Mouse (Mus musculus) kidney, postnatal 0 days (tissue): ENCODE results near the gene Spata45. TPM values are rescaled to one million over a fixed set of nuclear protein-coding genes. Genes with fewer than 3 reads are reported as not detected.
"Not testable (repeated sequence)": the region's sequence is repeated elsewhere in the genome, so short reads cannot be mapped to it uniquely, and the experiment has no call there.

Experiments
- ATAC-seq: fragments of 200-750 bp; cut with Nextera tagmentation; replicated peaks from 2 replicates; pipeline ENCODE4 v1.8.0; 2017; ENCODE audit warnings: low read depth, moderate number of reproducible peaks, moderate TSS enrichment, moderate library complexity; ENCODE audit not compliant: low FRiP score
- DNase-seq: peaks from one replicate; pipeline ENCODE4 v3.0.0-alpha.2; 2016; ENCODE audit warnings: low spot score
- H3K27ac ChIP-seq: fragments of 300-500 bp; sonication (generic); 2 replicates; pipeline ENCODE4 v1.5.1; 2014; ENCODE audit warnings: mild to moderate bottlenecking
- H3K27me3 ChIP-seq: fragments of 300-500 bp; sonication (generic); 2 replicates; pipeline ENCODE4 v1.6.1; 2014; ENCODE audit warnings: low read length, mixed read lengths; ENCODE audit not compliant: insufficient read depth
- H3K36me3 ChIP-seq: fragments of 300-500 bp; sonication (generic); 2 replicates; pipeline ENCODE4 v1.6.1; 2014; ENCODE audit warnings: low read length, mixed read lengths; ENCODE audit not compliant: insufficient read depth
- H3K4me1 ChIP-seq: fragments of 300-500 bp; sonication (generic); replicated peaks from 2 replicates; pipeline ENCODE4 v1.6.1; 2014; ENCODE audit warnings: antibody characterized with exemption, low read length, mixed read lengths; ENCODE audit not compliant: insufficient read depth
- H3K4me2 ChIP-seq: fragments of 300-500 bp; sonication (generic); 2 replicates; pipeline ENCODE4 v1.6.1; 2014; ENCODE audit warnings: mild to moderate bottlenecking, low read length, moderate library complexity, mixed read lengths
- H3K4me3 ChIP-seq: fragments of 300-500 bp; sonication (generic); replicated peaks from 2 replicates; pipeline ENCODE4 v1.5.1; 2014; ENCODE audit warnings: low read depth, low read length
- H3K9ac ChIP-seq: fragments of 300-500 bp; sonication (generic); 2 replicates; pipeline ENCODE4 v1.6.1; 2014; ENCODE audit warnings: low read depth, low read length
- H3K9me3 ChIP-seq: fragments of 300-500 bp; sonication (generic); replicated peaks from 2 replicates; pipeline ENCODE4 v1.6.1; 2016; ENCODE audit warnings: low read length, inconsistent platforms, mixed read lengths
- CTCF ChIP-seq: IDR thresholded peaks from 2 replicates; pipeline ENCODE4 v1.5.1; 2016; ENCODE audit warnings: antibody characterized with exemption, low read depth, mild to moderate bottlenecking, moderate library complexity
- WGBS: fragments of 180-500 bp; shearing (Covaris S2); extraction: QIAGEN DNeasy Blood & Tissue Kit; methylation state at CpG from one replicate; pipeline ENCODE4 v1.1.7; 2014; 5-methylcytosine and 5-hydroxymethylcytosine counted together
- polyA plus RNA-seq: library from polyadenylated mRNA; unstranded; fragments of >200 nt; fragmentation: Nextera tagmentation; extraction: Ambion mirVana; gene quantifications from 2 replicates; pipeline ENCODE4 v1.2.1, GENCODE M21; 2015

Spata45 gene
- polyA plus RNA-seq, 1 experiment from 2014 or later, result not detected

DNA sequence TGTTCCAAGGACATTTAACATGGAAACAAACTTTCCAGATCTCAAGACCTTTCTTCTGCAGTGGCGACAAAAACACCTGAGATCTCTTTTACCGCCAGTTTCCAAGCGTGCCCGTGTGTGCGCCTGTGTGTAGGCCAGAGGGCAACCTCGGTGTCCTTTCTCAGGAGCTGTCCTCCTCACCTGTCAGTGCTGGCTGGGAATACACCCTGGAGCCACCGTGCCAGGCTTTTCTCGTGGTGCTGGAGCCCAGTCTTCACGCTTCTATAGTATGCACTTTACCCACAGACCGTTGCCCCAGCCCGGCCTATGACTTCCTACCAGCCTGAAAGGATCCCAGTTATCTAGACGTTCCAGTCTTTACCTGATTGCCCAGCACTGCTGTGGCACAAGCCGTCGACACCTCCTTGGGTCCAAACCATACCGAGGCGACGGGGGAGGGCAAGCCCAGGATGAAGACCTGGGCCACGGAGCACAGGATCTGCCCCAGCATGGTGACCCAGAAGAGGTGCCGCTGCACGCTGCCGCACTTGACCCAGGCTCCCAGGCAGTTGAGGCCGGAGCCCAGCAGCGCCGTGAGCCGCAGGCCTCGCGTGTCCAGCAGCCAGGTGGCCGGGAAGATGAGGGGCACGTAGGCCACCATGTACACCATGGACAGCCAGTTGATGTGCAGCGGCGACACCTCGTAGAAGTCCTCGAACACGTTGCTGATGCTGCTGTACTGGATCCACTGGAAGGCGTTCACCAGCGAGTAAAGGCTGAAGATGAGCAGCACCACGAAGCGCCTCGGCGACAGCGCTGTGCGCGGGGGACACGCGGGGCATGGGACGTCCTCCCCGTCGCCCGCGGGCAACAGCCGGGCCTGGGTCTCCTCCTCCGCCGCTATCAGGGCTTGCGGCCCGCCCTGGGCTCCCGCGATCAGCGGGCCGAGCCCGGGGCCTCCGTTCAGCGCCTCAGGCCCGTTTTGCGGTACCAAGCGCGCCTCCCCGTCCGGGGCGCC lies 11.1 kb upstream of the Spata45 start:
- Histone ChIP-seq H3K27me3 (no peaks in the 10 kb centered on the region), H3K4me2 (peak overlapping the region; percentile 98), H3K4me1 (peaks cover 16% of the 10 kb centered on the region), H3K4me3 (peak overlapping the region; percentile 76), H3K27ac (peak overlapping the region; percentile 87), H3K36me3 (no peaks in the 10 kb centered on the region), H3K9ac (peak overlapping the region; percentile 89), H3K9me3 (no peaks in the 10 kb centered on the region)
- ATAC-seq (no peak; the same call in 1 of the 2 replicates), DNase-seq (peak; percentile 38)
- WGBS, result 2% methylated on average over 64 of the region's 69 CpGs
- TF ChIP-seq CTCF, result no peak

DNA sequence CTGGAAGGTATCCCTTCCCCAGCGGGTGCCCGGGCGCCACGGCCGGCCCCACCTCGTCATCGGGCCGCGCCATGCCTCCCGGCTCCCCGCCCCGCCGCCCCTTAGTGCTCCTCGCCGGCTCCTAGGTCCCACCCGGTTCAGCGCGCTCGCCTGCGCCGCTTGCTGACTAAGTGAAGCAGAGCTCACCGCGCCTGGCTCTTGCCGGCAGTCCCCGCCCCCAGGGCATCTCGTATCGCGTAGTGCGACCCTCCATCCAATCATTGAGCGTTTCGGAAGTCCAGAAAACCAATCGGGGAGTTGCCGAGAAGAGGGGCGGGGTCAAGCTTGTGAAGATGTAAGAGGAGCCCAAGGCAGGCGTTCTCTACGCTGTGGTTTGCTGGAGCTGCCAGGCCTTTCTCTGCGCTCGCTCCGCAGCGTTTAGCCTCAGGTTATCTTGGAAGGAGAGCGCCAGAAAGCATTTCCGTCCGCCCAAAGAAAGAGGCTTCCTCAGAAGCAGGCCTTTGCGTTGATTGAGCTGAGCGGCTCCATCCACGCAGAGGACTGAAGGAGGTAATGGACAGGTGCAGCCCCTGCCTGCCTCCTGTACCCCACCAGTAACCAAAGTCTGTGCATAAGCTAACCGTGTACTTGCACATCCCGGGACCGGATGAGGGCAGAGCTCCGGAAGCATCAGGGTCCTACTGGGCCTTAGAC lies 10.3 kb upstream of the Spata45 start, which contains the start of gene Flvcr1:
TSS of gene Flvcr1 (minus strand) at position 138 of the 693 bp plus-strand sequence.
- DNase-seq (peak; percentile 100), ATAC-seq (peak; percentile 98)
- no peaks in the 10 kb centered on the region for H3K9me3 ChIP-seq
- peak within 1 kb of the TSS; percentile 89 for H3K9ac ChIP-seq
- TF ChIP-seq CTCF, result peak; percentile 42; the same call in 1 of the 2 replicates
- H3K4me2 ChIP-seq, result peak within 1 kb of the TSS; percentile 98
- under 1% methylated on average over 50 of the region's 50 CpGs for WGBS
- peak within 1 kb of the TSS; percentile 76 for H3K4me3 ChIP-seq
- no peaks in the 10 kb centered on the region for H3K27me3 ChIP-seq
- peak within 1 kb of the TSS; percentile 87 for H3K27ac ChIP-seq
- no peaks in the 10 kb centered on the region for H3K36me3 ChIP-seq
- H3K4me1 ChIP-seq, result peaks cover 16% of the 10 kb centered on the region

DNA sequence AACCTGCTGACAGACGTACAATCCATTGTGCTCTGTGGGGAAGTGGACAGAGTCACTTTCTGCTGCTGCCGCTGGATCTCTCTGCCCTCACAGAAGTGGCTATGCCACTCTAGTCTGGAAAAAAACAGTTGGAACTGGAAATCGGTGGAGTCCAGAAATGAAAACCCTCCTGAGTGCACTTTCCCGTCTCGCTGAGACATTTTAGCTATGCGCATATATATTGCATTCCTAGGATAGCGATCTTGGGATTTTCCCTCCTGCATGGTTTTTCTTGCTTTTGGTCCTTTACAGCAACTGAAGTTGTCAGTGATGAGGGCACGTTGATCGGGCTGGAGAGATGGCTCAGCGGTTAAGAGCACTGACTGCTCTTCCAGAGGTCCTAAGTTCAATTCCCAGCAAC lies 6.3 kb upstream of the Spata45 start:
- Histone ChIP-seq H3K27ac (no peak overlapping the region; the same call in 1 of the 2 replicates), H3K9ac (no peak overlapping the region), H3K27me3 (no peaks in the 10 kb centered on the region), H3K36me3 (no peaks in the 10 kb centered on the region), H3K4me1 (peaks cover 13% of the 10 kb centered on the region), H3K9me3 (no peaks in the 10 kb centered on the region), H3K4me3 (no peak overlapping the region), H3K4me2 (no peak overlapping the region)
- no peak for DNase-seq
- WGBS, result 55% methylated on average over 10 of the region's 10 CpGs
- no peak for TF ChIP-seq CTCF
- ATAC-seq, result no peak

DNA sequence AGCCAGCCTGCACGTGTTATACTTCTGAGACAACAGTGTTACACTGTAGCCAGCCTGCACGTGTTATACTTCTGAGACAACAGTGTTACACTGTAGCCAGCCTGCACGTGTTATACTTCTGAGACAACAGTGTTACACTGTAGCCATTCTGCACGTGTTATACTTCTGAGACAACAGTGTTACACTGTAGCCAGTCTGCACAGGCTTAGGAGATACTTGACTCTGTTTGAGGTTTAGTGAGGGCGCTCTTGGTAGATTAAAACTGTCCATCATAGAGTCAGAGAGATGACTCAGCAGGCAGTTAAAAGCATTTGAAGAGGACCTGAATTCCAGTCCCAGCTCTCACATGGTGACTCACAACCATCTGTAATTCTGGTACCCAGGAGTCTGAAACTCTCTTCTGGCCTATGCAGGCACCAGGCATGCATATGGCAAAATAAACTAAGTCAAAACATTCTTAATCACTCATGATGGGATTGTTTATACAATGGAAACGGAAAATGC lies 5.5 kb upstream of the Spata45 start:
- not testable (repeated sequence) for H3K4me3 ChIP-seq, H3K4me2 ChIP-seq, H3K9me3 ChIP-seq, DNase-seq, H3K27ac ChIP-seq, H3K4me1 ChIP-seq, H3K36me3 ChIP-seq, H3K27me3 ChIP-seq, ATAC-seq, H3K9ac ChIP-seq
- 73% methylated on average over 6 of the region's 6 CpGs for WGBS

DNA sequence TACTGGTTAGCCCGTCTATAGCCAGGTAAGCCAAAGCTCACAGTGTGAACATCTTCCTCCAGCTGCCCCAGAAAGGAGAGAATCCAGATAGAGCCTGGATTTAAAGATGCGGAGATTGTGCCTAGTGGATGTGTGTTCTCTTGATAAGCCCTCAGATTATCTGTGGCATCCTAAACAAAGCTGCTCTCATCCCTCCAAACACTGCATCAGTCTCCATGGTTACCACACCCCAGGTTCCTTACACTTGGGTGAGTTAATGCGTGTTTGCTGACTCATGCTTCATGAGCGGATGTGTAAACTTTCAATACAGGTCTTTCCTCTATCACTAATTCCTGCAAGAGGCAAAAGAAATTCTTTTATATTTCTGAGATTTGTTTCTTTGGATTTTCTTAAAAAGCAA lies 790 bp upstream of the Spata45 start:
- no peaks in the 10 kb centered on the region for H3K36me3 ChIP-seq
- H3K4me2 ChIP-seq, result no peak overlapping the region
- WGBS, result 50% methylated on average over 4 of the region's 4 CpGs
- no peaks in the 10 kb centered on the region for H3K9me3 ChIP-seq
- H3K4me3 ChIP-seq, result no peak overlapping the region
- no peak overlapping the region for H3K9ac ChIP-seq
- H3K27me3 ChIP-seq, result no peaks in the 10 kb centered on the region
- no peak overlapping the region for H3K27ac ChIP-seq
- no peaks in the 10 kb centered on the region for H3K4me1 ChIP-seq
- no peak for DNase-seq
- no peak for TF ChIP-seq CTCF
- no peak for ATAC-seq

DNA sequence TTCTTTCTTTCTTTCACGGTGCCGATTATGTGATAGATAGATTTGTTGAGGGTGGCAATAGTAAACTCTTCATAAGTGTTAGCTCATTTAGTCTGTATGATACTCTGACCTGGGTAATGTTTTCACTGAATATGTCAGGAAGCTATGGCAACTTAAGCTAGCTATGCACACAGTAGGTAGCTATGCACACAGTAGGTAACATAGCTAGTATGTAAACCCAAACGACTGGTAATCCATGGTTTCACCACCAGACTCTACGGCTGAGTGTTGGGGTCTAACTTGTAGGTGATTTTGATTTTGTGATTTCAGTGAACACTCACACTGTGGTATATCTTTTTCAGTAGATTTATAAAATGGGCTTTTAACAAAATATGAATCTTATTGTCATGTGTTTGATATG lies 1.6 kb downstream of the Spata45 start:
- H3K36me3 ChIP-seq, result no peaks in the 10 kb centered on the region
- H3K4me2 ChIP-seq, result no peak overlapping the region
- no peaks in the 10 kb centered on the region for H3K9me3 ChIP-seq
- H3K4me1 ChIP-seq, result no peaks in the 10 kb centered on the region
- no peak for TF ChIP-seq CTCF
- WGBS, result 86% methylated on average over 4 of the region's 4 CpGs
- DNase-seq, result no peak
- ATAC-seq, result no peak
- no peak overlapping the region for H3K9ac ChIP-seq
- H3K27ac ChIP-seq, result no peak overlapping the region
- no peak overlapping the region for H3K4me3 ChIP-seq
- H3K27me3 ChIP-seq, result no peaks in the 10 kb centered on the region
